Mouse (Mus musculus) ES-Bruce4 (cell line): ENCODE data around the gene Natd1. TPM values are rescaled to one million over a fixed set of nuclear protein-coding genes. Genes with fewer than 3 reads are reported as not detected.

Source experiments
- H3K27ac ChIP-seq: 2 replicates; pipeline ENCODE4 v1.5.1; 2012; ENCODE audit warnings: low read length, inconsistent platforms; ENCODE audit not compliant: insufficient read depth
- H3K27me3 ChIP-seq: 2 replicates; pipeline ENCODE4 v1.6.1; 2012; ENCODE audit warnings: mild to moderate bottlenecking, low read length, inconsistent platforms; ENCODE audit not compliant: control insufficient read depth, poor library complexity, insufficient read depth, severe bottlenecking
- H3K36me3 ChIP-seq: 2 replicates; pipeline ENCODE4 v1.6.1; 2012; ENCODE audit warnings: inconsistent platforms, mild to moderate bottlenecking, low read length, moderate library complexity; ENCODE audit not compliant: control insufficient read depth, poor library complexity, insufficient read depth, severe bottlenecking
- H3K4me1 ChIP-seq: one replicate; pipeline ENCODE4 v1.8.1; 2011; ENCODE audit warnings: low read length; ENCODE audit not compliant: control insufficient read depth, insufficient read depth
- H3K4me3 ChIP-seq: 2 replicates; pipeline ENCODE4 v1.5.1; 2011; ENCODE audit warnings: low read depth, mild to moderate bottlenecking, low read length
- H3K9ac ChIP-seq: 2 replicates; pipeline ENCODE4 v1.6.1; 2012; ENCODE audit warnings: low read depth, mild to moderate bottlenecking, inconsistent platforms; ENCODE audit not compliant: poor library complexity, severe bottlenecking
- H3K9me3 ChIP-seq: replicated peaks from 2 replicates; pipeline ENCODE4 v1.6.1; 2012; ENCODE audit warnings: mild to moderate bottlenecking, low read length, inconsistent platforms; ENCODE audit not compliant: control insufficient read depth, poor library complexity, insufficient read depth, severe bottlenecking
- CTCF ChIP-seq: IDR thresholded peaks from one replicate; pipeline ENCODE4 v1.8.1; 2011; ENCODE audit warnings: low read depth, low read length
- EP300 ChIP-seq: IDR thresholded peaks from 2 replicates; pipeline ENCODE4 v1.6.1; 2011; ENCODE audit warnings: low read depth, low read length; ENCODE audit not compliant: insufficient read depth
- POLR2A ChIP-seq: IDR thresholded peaks from one replicate; pipeline ENCODE4 v1.8.1; 2011; ENCODE audit warnings: low read length; ENCODE audit not compliant: insufficient read depth
- polyA plus RNA-seq: library from polyadenylated mRNA; stranded (reverse); fragments of >200 nt; gene quantifications from 2 replicates; pipeline ENCODE4 v1.2.4, GENCODE M21; 2011; ENCODE audit warnings: low read depth; ENCODE audit not compliant: missing spikeins, insufficient read depth, insufficient read length

The Natd1 gene
- polyA plus RNA-seq, 1 experiment, result 20.5 TPM

DNA sequence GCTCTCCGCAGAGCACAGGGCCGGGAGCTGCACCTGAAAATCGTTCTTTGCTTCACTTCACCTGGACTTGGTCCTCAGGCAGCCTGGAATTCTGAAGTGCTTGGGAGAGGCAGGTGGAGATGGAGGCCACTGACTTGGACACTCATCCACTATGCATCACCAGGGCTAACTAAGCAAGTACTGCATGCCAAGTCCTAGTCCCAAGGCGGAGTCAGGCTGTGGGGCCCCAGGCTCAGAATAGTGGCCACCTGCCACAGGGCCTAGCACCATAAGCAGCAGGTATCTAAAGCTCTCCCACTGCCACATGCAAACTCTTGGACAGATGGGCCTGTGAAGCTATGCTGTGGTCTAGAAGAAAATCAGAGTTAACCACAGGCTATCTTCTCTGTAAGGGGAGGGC is 8.1 kb downstream of the Natd1 start:
- Histone ChIP-seq H3K9ac (no peak overlapping the region), H3K4me3 (no peak overlapping the region), H3K36me3 (0 out of 2 replicates have a peak, but pooled peaks cover 2% of the 10 kb centered on the region), H3K27me3 (no peaks in the 10 kb centered on the region), H3K4me1 (no peaks in the 10 kb centered on the region), H3K27ac (no peak overlapping the region), H3K9me3 (no peaks in the 10 kb centered on the region)
- no peak for TF ChIP-seq POLR2A
- TF ChIP-seq CTCF, result no peak
- TF ChIP-seq EP300, result no peak

DNA sequence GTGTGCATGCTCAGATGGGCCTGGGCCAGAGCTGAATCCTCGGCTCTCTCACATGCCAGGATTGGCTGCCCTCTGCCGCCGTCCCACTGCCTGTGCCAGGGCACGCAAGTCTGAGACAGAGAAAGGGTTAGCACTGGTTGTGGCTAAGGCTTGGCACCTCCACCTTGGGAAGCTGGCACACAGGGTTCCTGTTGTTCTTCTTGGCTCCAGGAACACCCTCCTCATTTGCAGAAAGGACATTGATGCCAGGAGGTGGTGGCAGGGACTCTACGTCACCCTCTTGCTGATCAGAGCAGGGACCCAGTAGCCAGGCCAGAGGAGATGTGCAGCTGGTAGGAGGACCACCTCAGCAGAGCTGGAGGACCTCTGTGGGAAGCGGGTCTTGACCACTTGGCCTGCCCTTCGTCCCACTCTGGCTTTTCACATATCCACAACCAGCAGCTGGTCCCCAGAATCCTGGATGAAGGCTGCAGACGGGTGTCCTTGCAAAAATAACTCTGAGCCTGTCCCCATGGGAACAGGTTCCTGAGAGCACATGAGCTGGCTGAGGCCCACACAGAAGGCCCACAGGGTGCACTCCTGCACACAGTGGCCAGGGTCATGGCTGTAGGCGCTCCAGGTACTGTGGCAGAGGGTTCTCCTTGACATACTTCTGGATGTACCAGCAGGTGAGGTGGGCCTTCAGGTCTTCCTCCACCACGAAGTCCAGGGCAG is 9.0 kb downstream of the Natd1 start:
- Histone ChIP-seq H3K9me3 (no peaks in the 10 kb centered on the region), H3K4me3 (no peak overlapping the region), H3K27me3 (no peaks in the 10 kb centered on the region), H3K9ac (no peak overlapping the region), H3K27ac (no peak overlapping the region), H3K36me3 (0 out of 2 replicates have a peak, but pooled peaks cover 2% of the 10 kb centered on the region), H3K4me1 (no peaks in the 10 kb centered on the region)
- TF ChIP-seq EP300, result no peak
- TF ChIP-seq POLR2A, result no peak
- TF ChIP-seq CTCF, result no peak

DNA sequence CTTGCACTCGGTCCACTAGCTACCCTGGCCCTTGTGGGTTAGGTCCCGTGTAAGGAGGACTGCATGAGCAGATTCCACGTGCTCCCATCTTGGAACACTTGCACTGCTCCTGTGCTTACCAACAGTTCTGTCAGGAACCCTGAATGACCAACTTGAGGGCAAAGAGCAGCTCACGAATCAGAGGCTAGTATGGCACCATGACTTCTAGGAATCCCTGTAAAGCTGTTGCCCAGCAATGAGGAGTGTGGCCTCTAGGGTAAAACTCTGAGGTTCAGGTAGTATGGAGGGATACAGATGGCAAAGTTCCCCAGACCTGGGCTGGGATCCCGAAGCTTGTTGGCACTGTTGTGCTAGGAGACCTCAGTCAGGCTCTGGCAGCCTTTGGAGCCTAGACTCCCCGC is 10.9 kb downstream of the Natd1 start:
- Histone ChIP-seq H3K36me3 (0 out of 2 replicates have a peak, but pooled peaks cover 2% of the 10 kb centered on the region), H3K27me3 (no peaks in the 10 kb centered on the region), H3K9me3 (no peaks in the 10 kb centered on the region), H3K9ac (no peak overlapping the region), H3K4me3 (no peak overlapping the region), H3K27ac (no peak overlapping the region), H3K4me1 (no peaks in the 10 kb centered on the region)
- no peak for TF ChIP-seq EP300
- TF ChIP-seq POLR2A, result no peak
- no peak for TF ChIP-seq CTCF

DNA sequence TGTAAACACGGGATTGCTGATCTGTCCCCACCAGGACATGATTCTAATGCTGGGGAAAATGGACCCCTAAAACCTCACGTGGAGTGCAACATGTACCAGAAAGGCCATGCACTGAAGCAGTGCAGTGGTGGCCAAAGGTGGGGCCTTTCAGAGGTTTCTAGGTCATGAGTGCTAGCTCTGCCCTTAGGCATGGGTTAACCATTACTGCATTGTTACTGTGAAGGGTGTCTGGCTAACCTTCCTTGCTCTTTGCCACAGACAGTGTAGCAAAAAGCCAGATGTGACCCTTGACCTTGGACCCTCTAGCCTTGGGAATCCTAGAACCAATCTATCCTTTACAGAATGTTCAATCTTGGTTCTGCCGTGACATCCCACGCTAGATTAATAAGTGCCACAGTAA is 12.1 kb downstream of the Natd1 start:
- no peak for TF ChIP-seq CTCF
- Histone ChIP-seq H3K36me3 (0 out of 2 replicates have a peak, but pooled peaks cover 2% of the 10 kb centered on the region), H3K4me1 (no peaks in the 10 kb centered on the region), H3K27ac (no peak overlapping the region), H3K9me3 (no peaks in the 10 kb centered on the region), H3K27me3 (no peaks in the 10 kb centered on the region), H3K9ac (no peak overlapping the region), H3K4me3 (no peak overlapping the region)

DNA sequence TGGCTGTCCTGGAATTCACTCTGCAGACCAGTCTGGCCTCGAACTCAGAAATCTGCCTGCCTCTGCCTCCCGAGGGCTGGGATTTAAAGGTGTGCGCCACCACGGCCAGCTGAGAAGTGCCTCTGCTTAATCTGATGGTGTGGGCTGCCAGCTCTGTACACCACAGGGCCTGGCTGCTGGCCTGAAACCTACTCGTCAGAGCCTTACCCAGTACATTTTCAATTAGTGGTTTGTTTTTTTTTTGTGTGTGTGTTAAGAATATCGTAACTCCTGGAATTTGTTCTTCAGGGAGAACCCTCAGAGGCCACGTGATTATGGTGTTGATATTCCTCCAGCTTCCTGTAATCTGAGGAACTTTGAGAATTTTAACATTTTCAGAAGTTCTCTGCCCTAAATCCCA is 12.5 kb downstream of the Natd1 start:
- Histone ChIP-seq H3K27me3 (no peaks in the 10 kb centered on the region), H3K36me3 (0 out of 2 replicates have a peak, but pooled peaks cover 2% of the 10 kb centered on the region), H3K9me3 (no peaks in the 10 kb centered on the region)

DNA sequence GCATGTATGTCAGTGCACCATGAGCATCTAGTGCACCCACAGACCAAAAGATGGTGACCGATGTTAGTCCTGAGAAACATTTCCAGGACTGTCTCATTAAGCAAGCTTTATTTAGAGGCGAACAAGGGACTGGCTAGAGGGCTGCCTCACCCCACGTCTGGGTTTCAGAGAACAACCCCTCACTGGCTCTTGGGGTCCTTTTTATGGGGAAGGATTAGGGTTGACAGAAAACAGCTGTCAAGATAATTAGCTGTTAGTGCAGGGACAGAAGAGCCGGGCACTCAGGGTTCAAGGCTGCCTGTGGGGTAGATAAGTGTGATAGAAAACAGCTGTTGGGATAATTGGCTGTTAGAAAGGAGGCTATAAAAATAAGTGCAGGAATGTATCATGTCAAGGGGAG is 18.6 kb downstream of the Natd1 start:
- no peak overlapping the region for H3K9ac ChIP-seq
- H3K4me3 ChIP-seq, result no peak overlapping the region
- no peaks in the 10 kb centered on the region for H3K27me3 ChIP-seq
- H3K36me3 ChIP-seq, result no peaks in the 10 kb centered on the region
- no peak overlapping the region for H3K27ac ChIP-seq
- H3K4me1 ChIP-seq, result no peaks in the 10 kb centered on the region
- TF ChIP-seq EP300 (no peak), POLR2A (no peak), CTCF (no peak)
- H3K9me3 ChIP-seq, result no peaks in the 10 kb centered on the region

More for the DNA sequence above, 12.5 kb downstream of the Natd1 start:
- no peak for TF ChIP-seq POLR2A
- no peak for TF ChIP-seq CTCF
- TF ChIP-seq EP300, result no peak
- no peaks in the 10 kb centered on the region for H3K4me1 ChIP-seq
- no peak overlapping the region for H3K4me3 ChIP-seq
- no peak overlapping the region for H3K27ac ChIP-seq
- H3K9ac ChIP-seq, result no peak overlapping the region
